Mouse (Mus musculus) intestine, embryonic 16.5 days (tissue): Measurements from ENCODE around the gene Lrriq1. TPM values are rescaled to one million over a fixed set of nuclear protein-coding genes. Genes with fewer than 3 reads are reported as not detected.
A peak's percentile ranks its signal among the peaks of the same experiment; 100 is the strongest.

Experiments used
- ATAC-seq: fragments of 200-750 bp; cut with Nextera tagmentation; 2 replicates; pipeline ENCODE4 v1.8.0; 2017; ENCODE audit warnings: moderate TSS enrichment, moderate library complexity
- H3K27ac ChIP-seq: fragments of 300-500 bp; sonication (generic); 2 replicates; pipeline ENCODE4 v1.5.1; 2014; ENCODE audit warnings: mild to moderate bottlenecking, low read length
- H3K27me3 ChIP-seq: fragments of 300-500 bp; sonication (generic); replicated peaks from 2 replicates; pipeline ENCODE4 v1.6.1; 2014; ENCODE audit warnings: low read length, control low read depth, mixed read lengths; ENCODE audit not compliant: control insufficient read depth, insufficient read depth
- H3K36me3 ChIP-seq: fragments of 300-500 bp; sonication (generic); 2 replicates; pipeline ENCODE4 v1.6.1; 2014; ENCODE audit warnings: low read length, control low read depth; ENCODE audit not compliant: control insufficient read depth, insufficient read depth
- H3K4me1 ChIP-seq: fragments of 300-500 bp; sonication (generic); 2 replicates; pipeline ENCODE4 v1.6.1; 2014; ENCODE audit warnings: low read length, control low read depth, mixed read lengths; ENCODE audit not compliant: control insufficient read depth, insufficient read depth
- H3K4me2 ChIP-seq: fragments of 300-500 bp; sonication (generic); 2 replicates; pipeline ENCODE4 v1.6.1; 2014; ENCODE audit warnings: low read depth, low read length, control low read depth
- H3K4me3 ChIP-seq: fragments of 300-500 bp; sonication (generic); 2 replicates; pipeline ENCODE4 v1.5.1; 2014; ENCODE audit warnings: mild to moderate bottlenecking, low read length
- H3K9ac ChIP-seq: fragments of 300-500 bp; sonication (generic); 2 replicates; pipeline ENCODE4 v1.6.1; 2014; ENCODE audit warnings: low read depth, low read length
- H3K9me3 ChIP-seq: fragments of 300-500 bp; sonication (generic); 2 replicates; pipeline ENCODE4 v1.6.1; 2016; ENCODE audit warnings: low read length, control low read depth; ENCODE audit not compliant: control insufficient read depth
- WGBS: fragments of 180-500 bp; shearing (Covaris S2); extraction: QIAGEN DNeasy Blood & Tissue Kit; methylation state at CpG from one replicate; pipeline ENCODE4 v1.1.7; 2014; 5-methylcytosine and 5-hydroxymethylcytosine counted together
- polyA plus RNA-seq: library from polyadenylated mRNA; unstranded; fragments of >200 nt; fragmentation: Nextera tagmentation; extraction: Ambion mirVana; gene quantifications from 2 replicates; pipeline ENCODE4 v1.2.1, GENCODE M21; 2015

Gene Lrriq1
- polyA plus RNA-seq, 1 experiment from 2014 or later, result 0.61 TPM

DNA sequence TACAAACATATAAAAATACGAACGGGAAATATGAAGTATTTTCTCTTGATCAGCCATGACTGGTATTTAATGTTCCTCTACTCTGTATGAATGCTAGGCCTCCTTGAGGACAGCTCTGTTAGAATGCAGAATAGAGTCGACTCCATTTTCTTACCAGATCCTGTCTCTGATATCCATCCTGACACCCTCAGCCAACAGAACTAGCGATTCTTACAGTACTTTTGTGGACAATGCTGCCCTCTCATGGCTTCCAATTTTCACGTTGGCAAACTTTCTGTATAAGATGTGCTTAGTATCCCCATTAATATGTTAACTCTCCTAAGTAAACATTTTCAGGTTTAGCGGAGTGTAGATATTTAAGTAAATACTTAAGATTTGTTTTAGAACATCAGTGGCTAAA is 94.6 kb downstream of the Lrriq1 start:
- Histone ChIP-seq H3K36me3 (no peaks in the 10 kb centered on the region), H3K27ac (no peak overlapping the region), H3K4me2 (no peak overlapping the region), H3K9me3 (no peaks in the 10 kb centered on the region), H3K9ac (no peak overlapping the region), H3K4me1 (no peaks in the 10 kb centered on the region; the same call in 1 of the 2 replicates), H3K4me3 (no peak overlapping the region), H3K27me3 (no peaks in the 10 kb centered on the region)
- WGBS, result 39% methylated on average over 6 of the region's 6 CpGs
- ATAC-seq, result no peak

DNA sequence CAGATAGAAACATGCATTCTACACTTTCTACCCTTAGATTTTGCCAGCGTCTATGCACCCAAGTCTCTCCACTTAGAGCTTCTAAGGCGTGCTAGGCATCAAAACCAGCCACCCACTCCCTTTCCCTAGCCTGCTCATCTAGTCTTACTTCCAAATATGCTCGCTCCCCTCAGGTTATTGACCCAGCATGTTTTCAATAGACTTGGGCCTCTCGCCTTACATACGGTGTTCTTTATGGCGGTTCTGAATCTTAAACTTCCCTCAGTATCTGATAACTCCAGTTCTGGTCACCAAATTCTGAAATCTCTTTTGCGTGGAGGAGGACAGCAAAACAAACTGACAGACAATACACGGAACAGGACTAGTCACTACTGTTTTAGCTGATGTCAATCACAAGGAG is 95.5 kb downstream of the Lrriq1 start:
- Histone ChIP-seq H3K27ac (no peak overlapping the region), H3K4me3 (no peak overlapping the region), H3K27me3 (no peaks in the 10 kb centered on the region), H3K9me3 (no peaks in the 10 kb centered on the region), H3K4me2 (no peak overlapping the region), H3K36me3 (no peaks in the 10 kb centered on the region), H3K4me1 (no peaks in the 10 kb centered on the region), H3K9ac (no peak overlapping the region)
- WGBS, result 72% methylated on average over 8 of the region's 8 CpGs
- no peak for ATAC-seq

DNA sequence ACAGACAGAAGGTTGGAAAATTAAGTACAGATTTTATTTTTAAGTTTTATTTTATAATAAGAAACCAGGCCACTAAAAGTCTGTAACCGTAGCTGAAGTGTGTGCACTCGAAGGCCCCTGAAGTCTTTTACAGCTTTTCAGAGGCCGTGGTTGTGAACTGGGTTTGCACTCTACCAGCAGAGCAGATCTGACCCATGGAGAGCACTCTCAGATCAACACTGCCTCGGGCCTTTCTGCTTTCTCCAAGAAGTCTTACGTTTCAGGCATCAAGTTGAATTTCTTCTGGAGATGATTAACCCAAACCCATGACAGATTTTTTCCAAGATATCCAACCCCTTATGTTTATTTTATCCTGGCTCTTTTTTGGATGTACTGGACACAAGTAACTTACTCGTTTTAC is 121.5 kb downstream of the Lrriq1 start:
- Histone ChIP-seq H3K9me3 (no peaks in the 10 kb centered on the region), H3K27me3 (no peaks in the 10 kb centered on the region), H3K27ac (no peak overlapping the region), H3K4me2 (no peak overlapping the region), H3K36me3 (no peaks in the 10 kb centered on the region), H3K4me1 (no peaks in the 10 kb centered on the region), H3K9ac (no peak overlapping the region), H3K4me3 (no peak overlapping the region)
- WGBS, result 65% methylated on average over 6 of the region's 6 CpGs
- ATAC-seq, result no peak

DNA sequence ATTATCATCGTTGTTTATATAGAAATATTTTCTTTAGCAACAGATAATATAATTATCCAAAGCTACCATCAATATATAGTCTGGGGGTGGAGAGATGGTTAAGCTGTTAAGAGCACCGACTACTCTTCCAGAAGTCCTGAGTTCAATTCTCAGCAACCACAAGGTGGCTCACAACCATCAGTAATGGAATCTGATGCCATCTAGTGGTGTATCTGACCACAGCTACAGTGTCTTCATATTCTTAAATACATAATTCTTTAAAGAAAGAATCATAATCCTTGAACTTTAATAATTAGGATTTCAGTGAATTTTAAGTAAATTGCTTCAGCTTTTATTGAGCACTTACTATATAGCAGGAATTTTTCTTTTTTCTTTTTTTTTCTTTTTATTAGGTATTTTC is 128.0 kb downstream of the Lrriq1 start:
- ATAC-seq, result no peak
- no peak overlapping the region for H3K27ac ChIP-seq
- no peak overlapping the region for H3K9ac ChIP-seq
- 88% methylated on average over 2 of the region's 2 CpGs for WGBS
- H3K36me3 ChIP-seq, result no peaks in the 10 kb centered on the region
- H3K4me1 ChIP-seq, result no peaks in the 10 kb centered on the region
- H3K4me2 ChIP-seq, result no peak overlapping the region
- no peaks in the 10 kb centered on the region for H3K9me3 ChIP-seq
- no peaks in the 10 kb centered on the region for H3K27me3 ChIP-seq
- no peak overlapping the region for H3K4me3 ChIP-seq

DNA sequence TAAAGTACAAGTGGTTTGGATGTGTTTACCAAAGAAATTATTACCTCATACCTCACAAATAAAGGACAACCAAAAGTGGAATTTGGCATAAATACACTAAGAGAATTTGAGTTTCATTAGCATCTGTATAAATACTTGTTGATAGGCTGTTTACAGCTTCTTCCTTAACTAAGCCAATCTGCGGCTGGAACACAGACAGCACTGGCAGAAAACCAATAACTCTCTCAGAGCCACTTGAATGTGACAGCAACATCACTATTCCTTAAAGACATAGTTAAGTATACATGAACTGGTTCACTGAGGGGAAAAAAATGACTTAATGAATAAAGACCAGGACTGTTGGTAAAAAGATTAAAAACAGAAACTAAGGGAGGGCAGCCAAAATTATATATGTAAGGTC is 150.0 kb downstream of the Lrriq1 start:
- Histone ChIP-seq H3K9ac (no peak overlapping the region), H3K27me3 (no peaks in the 10 kb centered on the region), H3K36me3 (no peaks in the 10 kb centered on the region), H3K27ac (no peak overlapping the region), H3K4me3 (no peak overlapping the region), H3K9me3 (no peaks in the 10 kb centered on the region), H3K4me1 (no peaks in the 10 kb centered on the region), H3K4me2 (no peak overlapping the region)
- WGBS, result 42% methylated on average over 1 of the region's 1 CpGs
- peak; percentile 42; the same call in 1 of the 2 replicates for ATAC-seq

DNA sequence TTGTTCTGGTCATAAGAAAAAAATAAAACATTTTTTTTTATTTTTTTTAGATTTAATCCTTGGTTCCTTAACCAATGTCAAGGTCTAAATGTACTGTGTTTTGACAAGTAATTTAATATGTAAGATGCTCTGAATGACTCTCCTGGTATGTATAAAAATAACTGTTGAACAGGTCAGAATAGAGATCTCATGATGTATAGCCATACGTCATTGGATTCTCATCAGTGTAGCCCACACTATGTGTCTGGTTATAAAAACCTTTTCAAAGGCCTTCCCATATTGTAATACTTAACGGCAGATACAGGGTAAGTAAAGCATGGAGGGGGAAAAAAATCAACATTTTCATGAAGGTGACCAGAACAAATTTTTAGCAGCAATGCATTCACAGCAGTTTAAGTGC is 186.5 kb downstream of the Lrriq1 start:
- H3K9me3 ChIP-seq, result no peaks in the 10 kb centered on the region
- no peak for ATAC-seq
- H3K27me3 ChIP-seq, result no peaks in the 10 kb centered on the region
- 78% methylated on average over 2 of the region's 2 CpGs for WGBS
- no peaks in the 10 kb centered on the region for H3K36me3 ChIP-seq
- no peak overlapping the region for H3K4me3 ChIP-seq
- no peak overlapping the region for H3K9ac ChIP-seq
- H3K4me2 ChIP-seq, result no peak overlapping the region
- H3K27ac ChIP-seq, result no peak overlapping the region
- no peaks in the 10 kb centered on the region for H3K4me1 ChIP-seq

DNA sequence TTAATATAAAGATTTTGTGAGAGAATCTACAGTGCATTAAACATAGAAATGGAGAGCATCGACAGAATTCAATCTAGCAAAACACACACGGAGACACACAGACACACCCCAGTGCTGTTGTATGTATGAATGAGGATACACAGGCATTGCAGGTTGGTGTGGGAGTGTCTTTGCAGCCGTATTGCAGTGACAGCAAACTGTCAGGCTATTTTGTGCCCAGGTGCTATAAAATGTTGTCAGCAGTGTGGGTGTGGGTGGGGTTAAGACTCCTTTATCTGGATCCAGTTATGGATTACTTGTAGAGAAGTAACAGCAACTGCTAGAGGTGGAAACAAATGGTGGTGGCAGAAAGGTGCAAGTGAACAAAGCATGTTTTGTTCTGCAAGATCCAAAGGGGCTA is 189.5 kb downstream of the Lrriq1 start:
- ATAC-seq, result peak; percentile 71
- WGBS, result 47% methylated on average over 3 of the region's 3 CpGs
- Histone ChIP-seq H3K9me3 (no peaks in the 10 kb centered on the region), H3K9ac (no peak overlapping the region), H3K4me1 (no peaks in the 10 kb centered on the region), H3K27me3 (no peaks in the 10 kb centered on the region), H3K4me3 (no peak overlapping the region), H3K36me3 (no peaks in the 10 kb centered on the region), H3K27ac (no peak overlapping the region), H3K4me2 (no peak overlapping the region)

DNA sequence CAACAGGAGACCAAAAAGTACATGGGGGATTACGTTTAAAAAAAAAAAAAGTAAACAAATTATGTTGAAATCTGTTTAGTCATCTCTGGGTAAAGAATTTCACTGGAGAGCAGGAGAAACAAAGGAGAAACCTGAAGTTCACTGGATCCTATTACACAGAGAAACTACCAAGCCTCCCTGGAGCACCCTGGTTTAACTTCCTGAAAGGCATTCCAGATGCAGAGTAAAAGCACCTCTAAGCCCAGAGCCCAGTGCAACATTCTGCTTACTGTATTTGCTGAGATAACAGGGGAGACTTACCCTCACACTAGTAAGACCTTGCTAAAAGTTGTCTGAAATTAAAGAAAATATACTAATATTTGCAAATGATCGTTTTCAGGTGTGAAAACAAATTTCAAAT is 191.1 kb downstream of the Lrriq1 start:
- H3K4me1 ChIP-seq, result no peaks in the 10 kb centered on the region
- WGBS, result 51% methylated on average over 2 of the region's 2 CpGs
- H3K9ac ChIP-seq, result no peak overlapping the region
- H3K27me3 ChIP-seq, result no peaks in the 10 kb centered on the region
- no peaks in the 10 kb centered on the region for H3K9me3 ChIP-seq
- no peak overlapping the region for H3K4me2 ChIP-seq
- H3K27ac ChIP-seq, result no peak overlapping the region
- H3K36me3 ChIP-seq, result no peaks in the 10 kb centered on the region
- ATAC-seq, result no peak
- no peak overlapping the region for H3K4me3 ChIP-seq

DNA sequence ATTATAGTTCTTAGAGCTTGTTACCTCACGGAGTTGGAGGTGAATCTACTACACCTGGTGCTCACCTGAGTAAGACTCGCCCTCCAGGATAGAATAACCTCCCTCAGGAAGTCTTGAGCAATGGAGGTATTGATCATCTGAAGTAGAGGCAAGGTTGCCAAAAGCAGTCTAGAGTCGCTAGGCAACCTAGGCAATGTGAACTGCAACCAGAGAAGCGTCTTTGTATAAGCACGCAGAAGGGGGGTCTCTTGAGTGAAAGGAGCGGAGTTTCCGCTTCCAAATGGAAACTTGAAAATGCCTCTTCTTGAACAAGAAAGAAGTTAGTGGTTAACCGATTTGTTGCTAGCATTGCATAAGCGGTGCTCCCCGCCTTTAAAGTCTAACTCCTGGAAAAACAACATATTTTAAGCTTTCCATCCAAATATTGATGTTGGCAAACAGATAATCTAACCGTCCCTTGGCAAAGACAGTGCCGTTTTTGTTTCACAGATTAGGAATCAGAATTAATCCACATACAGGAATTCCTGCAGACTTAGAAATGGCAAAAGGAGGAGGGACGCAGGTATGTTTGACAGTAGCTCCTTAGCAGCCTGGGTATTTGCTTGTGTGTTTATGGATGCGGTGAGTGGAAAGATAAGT is 201.0 kb downstream of the Lrriq1 start:
- no peaks in the 10 kb centered on the region for H3K36me3 ChIP-seq
- H3K4me3 ChIP-seq, result no peak overlapping the region
- H3K4me2 ChIP-seq, result no peak overlapping the region
- no peaks in the 10 kb centered on the region for H3K9me3 ChIP-seq
- no peak for ATAC-seq
- no peaks in the 10 kb centered on the region for H3K4me1 ChIP-seq
- no peak overlapping the region for H3K9ac ChIP-seq
- no peak overlapping the region for H3K27ac ChIP-seq
- H3K27me3 ChIP-seq, result peaks cover 40% of the 10 kb centered on the region
- WGBS, result 2% methylated on average over 14 of the region's 14 CpGs

DNA sequence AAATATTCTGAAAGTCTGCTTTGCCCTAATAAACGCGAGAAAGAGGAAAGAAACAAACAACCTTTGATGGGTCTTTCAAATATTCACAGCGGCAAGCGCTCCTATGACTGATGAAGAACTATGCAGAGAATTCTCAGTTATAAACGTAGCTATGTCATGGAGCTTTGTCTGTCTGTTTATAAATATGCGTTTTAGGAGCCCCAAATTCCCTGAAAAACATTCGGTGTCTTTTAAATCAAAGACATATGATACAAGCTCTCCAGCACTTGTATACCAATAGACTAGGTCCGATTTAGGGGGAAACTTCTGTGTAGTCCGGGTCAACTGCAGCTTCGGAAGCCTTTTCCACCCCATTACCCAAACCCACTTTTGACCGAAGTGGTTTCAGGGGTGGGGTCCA is 205.2 kb downstream of the Lrriq1 start:
- WGBS, result 4% methylated on average over 11 of the region's 11 CpGs
- peaks cover 65% of the 10 kb centered on the region for H3K27me3 ChIP-seq
- no peaks in the 10 kb centered on the region for H3K9me3 ChIP-seq
- no peak overlapping the region for H3K9ac ChIP-seq
- no peak overlapping the region for H3K4me2 ChIP-seq
- ATAC-seq, result no peak
- H3K27ac ChIP-seq, result no peak overlapping the region
- H3K4me3 ChIP-seq, result no peak overlapping the region
- peaks cover 9% of the 10 kb centered on the region; the same call in 1 of the 2 replicates for H3K4me1 ChIP-seq
- no peaks in the 10 kb centered on the region for H3K36me3 ChIP-seq
